Mouse (Mus musculus): ENCODE measurements at regions not wholly inside any gene's neighbourhood (a gene's known extent, or its start where the extent isn't known, plus 50 kb on each side); places are given as distances from the start of the nearest gene placed in this dataset.
A peak's percentile ranks its signal among the peaks of the same experiment; 100 is the strongest.
"Not testable (repeated sequence)": the region's sequence is repeated elsewhere in the genome, so short reads cannot be mapped to it uniquely, and the experiment has no call there.

DNA sequence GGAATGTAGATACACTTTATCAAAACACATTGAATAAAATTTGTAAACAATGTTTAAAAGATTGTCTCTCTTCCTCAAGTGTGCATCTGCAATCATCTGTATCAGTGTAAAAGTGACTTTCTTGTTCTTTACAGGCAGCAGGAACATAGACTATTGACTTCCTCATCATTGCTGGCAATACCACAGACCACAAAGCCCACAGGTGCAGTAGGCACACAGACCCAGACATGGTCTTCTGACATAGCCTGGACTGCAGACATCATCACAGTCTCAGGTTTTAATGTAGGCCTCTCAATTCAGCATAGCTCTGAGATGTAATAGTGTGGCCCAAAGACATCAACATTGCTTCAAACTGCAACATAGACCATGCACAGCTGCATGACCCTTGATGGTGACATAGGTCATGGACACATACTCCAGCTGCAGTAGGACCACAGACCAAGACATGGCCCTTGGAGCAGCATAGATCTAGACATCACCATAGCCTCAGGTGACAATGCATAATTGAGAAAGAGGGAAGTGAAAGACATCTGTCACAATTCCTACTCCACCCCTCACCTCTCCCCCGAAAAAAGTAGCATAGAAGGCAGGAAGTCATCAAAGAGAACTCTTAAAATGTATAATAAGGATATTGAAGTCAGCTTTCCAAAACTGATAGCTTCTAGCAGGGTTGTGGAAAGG, 74.1 kb upstream of the Speer2 start:
- DNase-seq (ENCODE audit: low read depth, low spot score): no peak

DNA sequence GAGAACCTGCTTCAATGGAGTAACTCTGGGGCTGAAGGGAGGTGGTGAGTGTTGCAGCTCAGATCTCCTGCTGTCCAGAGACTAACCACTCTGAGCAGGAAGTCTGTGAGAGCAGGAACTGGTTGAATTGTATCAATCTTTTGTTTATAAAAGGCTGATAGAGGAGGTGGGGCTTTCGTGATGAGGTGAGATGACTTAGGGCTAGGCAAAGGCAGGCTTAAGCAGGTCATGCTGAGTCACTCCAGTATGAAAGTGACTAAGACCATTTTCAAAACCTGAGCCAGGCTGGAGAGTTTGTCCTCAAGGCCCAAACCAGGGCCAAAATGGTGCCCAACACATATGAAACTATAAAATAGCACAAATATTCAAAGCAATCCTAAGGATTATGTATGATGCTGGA, 80.1 kb upstream of the Speer2 start:
- DNase-seq (ENCODE audit: low read depth, low spot score): peak; percentile 38

DNA sequence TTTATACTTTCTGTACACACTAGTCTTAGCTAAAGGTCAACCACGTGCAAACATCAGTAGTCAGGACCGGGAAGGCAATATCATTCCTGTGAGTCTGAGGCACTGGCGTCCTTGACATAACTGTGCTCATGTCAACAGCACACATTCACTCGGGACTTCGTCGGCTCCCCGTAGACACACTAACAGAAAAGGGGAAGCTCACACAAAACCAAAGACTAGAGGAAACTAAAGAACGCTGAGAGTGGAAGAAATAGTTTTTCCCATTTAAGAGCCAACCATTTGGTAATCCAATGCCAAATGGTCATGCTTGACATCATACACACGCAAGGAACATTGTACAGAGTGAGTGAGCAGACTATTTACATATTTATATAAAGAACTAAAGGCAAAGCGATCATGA, 85.2 kb upstream of the Speer2 start:
- DNase-seq (ENCODE audit: low read depth, low spot score): no peak

DNA sequence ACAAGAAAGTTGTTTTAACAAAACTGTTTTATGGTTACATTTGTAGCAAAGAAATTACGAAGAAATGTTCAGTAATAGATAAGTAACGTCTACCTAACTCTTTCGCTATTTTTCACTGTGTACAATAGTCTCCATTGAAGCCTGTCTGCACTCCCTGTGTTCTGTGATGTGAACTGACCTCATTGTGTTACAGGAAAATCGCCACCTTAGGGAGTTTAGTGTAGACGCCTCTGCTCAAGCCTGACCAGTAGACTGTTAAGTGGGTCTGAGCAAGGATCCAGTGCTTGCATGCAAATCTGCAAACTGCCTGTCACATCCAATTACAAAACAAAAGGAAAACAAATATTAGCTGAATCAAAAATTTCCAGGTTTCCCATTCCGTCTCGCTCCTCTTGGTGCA, 85.8 kb upstream of the Speer2 start:
- no peak for DNase-seq (ENCODE audit: low read depth, low spot score)

DNA sequence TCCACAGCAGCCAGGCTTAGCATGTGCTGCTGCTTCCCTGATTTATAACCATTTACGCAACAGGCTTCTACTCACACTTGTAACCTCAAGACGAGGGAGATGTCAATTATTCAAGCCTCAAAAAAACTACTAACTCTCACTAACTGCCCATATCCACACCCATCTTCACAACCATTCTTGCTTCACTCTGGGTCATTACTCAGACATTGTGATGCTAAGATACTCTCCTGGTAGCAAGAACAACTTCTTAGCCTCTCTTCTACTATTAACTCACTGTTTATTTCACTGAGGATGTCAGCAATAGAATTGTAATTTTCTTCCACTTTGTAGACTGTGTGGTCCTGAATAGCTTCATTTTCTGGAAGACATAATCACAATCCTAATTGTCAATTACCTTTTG, 88.0 kb upstream of the Speer2 start:
- peak; percentile 80 for DNase-seq (ENCODE audit: low read depth, low spot score)

DNA sequence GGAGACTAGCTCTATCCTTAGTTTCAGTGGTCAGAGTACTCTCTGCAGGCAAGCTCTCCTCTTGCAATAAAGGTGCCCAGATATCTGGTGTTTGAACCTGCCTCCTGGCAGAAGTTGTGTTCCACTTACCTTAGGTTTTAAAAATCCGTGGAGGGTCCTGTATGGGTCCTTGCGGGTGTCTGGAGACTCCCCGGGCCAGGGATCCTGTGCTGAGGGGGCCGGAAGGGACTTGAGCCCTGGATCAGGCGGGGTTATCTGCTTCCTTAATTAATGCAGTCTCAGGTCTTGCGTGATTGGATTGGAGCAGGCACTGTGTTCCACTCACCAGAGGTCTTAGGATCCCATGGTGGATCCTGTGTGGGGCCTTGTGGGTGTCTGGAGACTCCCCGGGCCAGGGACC, 103.0 kb upstream of the Speer2 start:
- not testable (repeated sequence) for DNase-seq (ENCODE audit: low read depth, low spot score)

DNA sequence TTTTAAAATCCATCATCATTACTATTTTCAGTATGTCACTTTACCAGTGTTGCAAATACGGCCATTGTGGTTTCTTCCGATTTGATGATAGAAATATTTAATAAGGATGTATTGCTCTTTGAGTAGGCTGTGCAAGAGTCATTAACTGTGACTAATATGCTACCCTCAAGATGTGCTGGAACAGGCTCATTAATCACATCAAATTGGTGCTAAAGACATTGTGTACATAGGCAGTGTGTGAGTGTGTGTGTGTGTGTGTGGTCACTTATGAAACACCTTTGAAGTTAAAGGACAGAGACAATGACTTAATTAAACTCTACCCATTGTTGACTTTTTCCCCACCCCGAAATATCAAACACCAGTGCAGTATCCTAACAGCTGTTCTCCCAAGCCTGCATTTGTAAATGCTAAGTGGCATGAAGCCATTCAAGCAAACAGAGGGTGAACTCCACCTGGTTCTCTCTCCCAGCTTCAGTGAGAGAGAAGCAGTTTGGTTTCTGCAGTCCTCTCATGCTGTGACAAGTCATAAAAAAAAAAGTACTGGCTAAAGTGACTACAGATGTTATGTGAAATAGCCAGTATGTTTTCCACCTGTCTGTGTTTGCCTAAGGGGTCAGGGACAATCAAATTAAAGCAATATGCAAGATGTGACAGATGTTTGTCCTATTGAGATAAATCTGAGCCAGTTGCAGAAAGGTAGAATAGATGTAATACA, 116.4 kb upstream of the Speer2 start:
- no peak for DNase-seq (ENCODE audit: low read depth, low spot score)

DNA sequence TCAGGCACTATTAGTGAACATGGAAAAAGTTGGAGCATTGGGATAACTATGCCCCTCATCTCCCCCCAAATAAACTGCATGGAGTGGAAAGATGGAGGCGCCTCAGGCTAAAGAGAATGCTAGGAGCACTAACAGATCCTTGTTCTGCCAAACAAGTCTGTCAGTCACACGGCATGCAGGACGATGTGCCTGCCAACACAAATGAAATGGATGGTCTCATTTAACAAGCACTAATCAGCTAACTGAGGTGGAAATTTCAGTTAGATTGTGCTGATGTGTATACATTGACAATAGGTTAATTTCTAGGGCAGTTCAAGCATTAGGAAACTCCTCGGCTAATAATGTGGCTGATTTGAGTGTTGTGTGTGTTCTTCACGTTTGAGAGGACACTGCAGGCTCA, 120.8 kb upstream of the Speer2 start:
- DNase-seq (ENCODE audit: low read depth, low spot score): no peak

DNA sequence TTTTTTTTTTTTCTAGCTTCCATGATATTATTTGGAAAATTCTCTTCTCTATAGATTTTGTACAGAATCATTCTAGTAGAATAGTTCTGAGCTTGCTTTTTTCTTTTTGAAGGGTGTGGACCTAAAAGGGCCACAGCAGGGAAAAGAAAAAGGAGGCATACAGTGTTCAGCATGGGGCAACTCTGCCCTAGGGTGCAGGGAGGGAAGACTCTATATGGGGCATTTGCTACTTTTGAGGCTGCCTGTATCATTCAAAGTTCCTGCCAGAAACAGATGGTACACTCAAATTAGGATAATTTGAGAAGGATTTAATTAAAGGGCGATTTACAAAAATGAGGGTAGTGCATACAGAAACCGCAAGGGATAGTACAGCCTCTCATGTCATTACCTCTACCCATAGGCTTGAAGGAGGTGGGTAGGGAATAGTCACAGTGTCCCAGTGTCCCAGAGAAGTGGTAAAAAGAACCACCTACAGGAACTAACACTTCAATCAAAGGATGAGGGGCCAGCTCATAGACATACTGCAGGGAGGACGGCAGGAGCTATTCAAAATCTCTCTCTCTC, 128.4 kb upstream of the Speer2 start:
- no peak for DNase-seq (ENCODE audit: low read depth, low spot score)

DNA sequence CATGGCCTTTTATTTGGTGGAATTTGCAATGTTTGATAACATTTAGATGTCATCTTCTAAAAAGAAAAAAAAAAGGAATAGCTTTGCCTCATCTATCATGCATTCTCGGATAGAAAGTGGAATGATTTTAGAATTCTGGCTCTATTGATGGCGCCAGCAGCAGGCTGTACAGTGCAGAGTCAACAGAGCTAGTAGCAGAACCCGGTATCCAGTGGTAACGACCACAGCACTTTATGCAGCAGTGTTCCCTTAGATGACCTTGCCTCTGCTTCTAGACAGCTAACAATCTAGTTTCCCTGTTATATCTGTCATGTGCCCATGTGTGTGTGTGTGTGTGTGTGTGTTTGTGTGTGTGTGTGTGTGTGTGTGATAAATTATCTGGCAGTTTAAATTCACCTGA, 129.2 kb upstream of the Speer2 start:
- DNase-seq (ENCODE audit: low read depth, low spot score): no peak

DNA sequence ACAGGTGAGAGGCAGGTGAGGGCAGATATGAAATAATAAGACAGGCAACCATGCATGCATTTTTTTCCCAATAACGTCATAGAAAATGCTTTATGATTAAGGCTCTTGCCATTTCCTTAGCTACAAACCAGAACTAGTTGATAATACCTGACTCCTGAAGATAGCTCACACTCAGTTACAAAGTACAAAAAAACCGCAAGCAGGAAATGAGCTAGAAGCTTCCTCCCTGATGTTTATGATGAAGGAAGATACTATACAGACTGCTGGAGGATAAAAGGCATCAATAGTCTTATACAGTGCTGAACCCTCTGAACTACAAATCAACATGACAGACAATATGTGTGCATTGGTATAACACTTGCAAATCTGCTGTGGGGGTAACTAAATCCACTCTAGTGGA, 143.3 kb upstream of the Speer2 start:
- no peak for DNase-seq (ENCODE audit: low read depth, low spot score)

DNA sequence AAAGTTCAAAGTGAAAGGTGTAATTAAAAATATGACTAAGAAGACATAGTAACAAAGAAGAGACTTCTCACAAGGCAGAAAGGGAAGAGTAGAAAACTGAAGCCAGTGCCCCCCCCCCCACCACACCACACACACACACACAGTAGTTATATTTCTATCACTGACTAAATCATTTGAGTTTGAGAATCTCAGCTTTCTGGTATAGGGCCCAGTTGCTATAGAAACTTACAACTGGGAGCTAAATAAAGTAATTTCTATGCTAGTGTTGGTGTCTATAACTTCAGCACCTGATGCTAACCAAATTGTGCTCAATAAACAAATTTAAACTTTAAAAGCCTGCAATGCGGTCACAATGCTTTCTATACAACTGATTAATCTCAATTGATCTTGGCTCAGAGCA, 153.4 kb upstream of the Speer2 start:
- no peak for DNase-seq (ENCODE audit: low read depth, low spot score)

DNA sequence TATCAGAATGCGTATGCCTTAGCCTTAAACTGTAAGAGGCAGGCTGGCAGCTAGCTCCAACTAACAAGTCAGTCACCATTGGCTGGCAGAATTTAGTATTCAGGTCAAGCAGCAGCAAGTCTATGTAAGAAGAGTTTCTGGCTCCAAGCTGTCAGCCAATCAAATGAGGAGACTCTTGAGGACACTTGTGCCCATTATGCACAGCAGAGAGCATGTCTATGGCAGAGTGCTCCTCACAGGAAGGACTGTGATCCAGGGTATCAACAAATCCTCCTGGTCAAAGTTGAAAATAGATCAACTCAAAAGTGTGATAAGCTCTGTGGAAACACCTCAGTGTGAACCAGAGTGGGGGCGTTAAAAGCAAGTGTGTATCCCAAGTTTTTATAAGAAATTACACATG, 156.0 kb upstream of the Speer2 start:
- DNase-seq (ENCODE audit: low read depth, low spot score): no peak

DNA sequence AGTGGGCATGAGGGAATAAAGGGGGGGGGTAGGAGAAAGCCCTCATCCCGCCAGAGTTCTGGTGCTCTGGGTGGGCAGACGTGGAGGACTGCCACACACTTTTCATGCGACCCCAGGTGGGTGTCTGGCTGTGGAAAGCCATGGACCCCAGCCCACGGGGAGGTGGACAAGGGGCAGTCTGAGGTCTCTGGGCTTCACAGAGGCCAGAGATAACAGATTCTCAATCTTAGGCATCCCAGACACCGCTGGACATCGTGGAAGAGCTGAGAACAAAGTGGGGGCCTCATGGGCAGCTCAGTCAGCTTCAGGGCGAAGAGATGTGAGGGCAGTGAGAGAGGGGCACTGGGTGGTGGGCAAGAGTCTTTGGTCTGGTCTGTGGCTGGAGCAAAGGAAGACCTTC, 157.9 kb upstream of the Speer2 start:
- DNase-seq (ENCODE audit: low read depth, low spot score): no peak

DNA sequence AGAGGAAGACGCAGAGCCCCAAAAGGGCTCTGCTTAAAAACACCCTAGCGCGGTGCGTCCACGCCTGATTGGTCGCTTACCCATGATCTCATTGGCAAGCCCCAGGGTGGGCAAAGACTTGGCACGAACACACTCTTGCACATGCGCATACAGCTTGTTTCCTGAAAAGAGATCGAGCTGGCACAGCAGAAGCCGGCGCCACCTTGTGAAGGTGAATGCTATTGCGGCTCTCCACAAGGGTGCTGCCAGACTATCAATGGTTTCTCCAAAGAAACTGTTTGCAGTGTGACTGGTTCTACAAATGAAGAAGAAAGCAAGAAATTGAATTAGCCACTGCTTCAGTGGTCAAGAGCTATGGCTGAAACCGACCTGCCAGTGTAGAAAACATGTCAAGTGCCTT, 165.1 kb upstream of the Speer2 start:
- peak; percentile 53 for DNase-seq (ENCODE audit: low read depth, low spot score)

DNA sequence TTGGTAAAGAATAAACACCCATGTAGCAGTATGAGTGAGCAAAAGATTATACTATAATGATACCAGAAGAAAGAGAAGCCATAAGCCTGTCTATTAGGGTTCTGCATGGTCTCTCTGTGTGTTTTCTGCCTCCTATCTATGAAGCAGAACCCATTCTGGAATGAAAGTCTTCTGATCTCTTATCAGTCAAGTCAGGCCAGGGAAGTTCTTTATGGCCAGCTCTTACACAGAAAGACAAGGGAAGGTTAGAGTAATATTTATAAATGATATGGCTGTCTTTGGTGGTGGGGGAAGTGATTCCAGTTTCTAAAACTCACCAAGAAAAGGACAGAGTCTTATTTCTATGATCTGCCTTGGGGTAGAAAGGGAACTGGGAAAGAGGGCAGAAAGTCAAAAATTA, 182.0 kb upstream of the Speer2 start:
- DNase-seq (ENCODE audit: low read depth, low spot score): no peak

DNA sequence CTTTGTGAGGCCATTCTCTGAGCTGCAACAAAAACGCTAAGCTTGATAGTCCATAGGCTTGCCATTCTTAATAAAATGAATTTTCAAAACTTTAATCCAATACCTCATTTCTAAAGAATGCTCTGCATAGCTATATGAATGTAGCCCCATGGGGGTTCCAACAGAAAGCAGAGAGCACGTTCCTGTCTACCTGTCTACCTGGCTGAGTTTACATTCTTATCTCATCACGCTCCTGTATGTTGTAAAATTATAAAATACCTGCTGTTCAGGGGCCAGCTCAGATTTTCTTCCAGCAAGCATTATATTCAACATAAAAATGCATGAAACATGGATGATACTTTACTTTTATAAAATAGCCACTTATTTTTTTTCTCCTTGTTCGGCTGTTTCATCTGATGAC, 182.5 kb upstream of the Speer2 start:
- DNase-seq (ENCODE audit: low read depth, low spot score): no peak

DNA sequence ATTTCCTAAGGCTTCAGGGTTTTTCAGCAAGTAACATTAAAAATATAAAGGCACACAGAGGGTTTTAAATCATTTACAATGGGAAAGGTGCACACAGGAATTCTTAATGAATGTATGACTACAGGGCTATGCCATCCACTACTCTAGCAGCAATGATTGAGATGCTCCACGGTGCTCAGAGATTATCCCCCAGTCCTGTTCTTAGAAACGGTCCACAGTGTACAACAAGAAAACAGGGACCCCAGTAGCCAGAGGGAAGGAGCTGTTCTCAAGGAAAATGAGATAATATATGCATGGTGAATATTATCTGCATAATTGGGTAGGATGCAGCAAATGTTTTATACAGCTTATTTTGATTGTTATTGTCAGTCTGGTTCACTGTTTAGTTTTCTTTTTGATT, 186.3 kb upstream of the Speer2 start:
- DNase-seq (ENCODE audit: low read depth, low spot score): no peak

DNA sequence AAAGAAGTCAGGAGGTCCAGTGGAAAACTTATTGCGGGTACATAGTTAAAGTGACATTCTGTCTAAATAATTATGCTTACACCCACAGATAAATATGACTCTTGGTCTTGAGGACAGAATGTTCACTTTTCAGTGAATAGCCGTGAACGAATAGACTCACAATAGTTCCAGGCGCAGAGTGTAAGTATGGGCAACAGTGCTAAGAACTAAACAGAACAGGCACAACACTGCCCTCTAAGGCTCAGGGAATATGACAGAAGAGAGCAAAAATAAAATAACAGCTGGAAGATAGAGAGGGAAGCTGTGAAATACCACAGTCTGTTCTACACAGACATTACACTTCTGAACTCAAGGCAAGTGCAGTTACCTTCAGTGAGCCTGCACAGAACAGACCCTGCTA, 207.9 kb upstream of the Speer2 start:
- no peak for DNase-seq (ENCODE audit: low read depth, low spot score)

DNA sequence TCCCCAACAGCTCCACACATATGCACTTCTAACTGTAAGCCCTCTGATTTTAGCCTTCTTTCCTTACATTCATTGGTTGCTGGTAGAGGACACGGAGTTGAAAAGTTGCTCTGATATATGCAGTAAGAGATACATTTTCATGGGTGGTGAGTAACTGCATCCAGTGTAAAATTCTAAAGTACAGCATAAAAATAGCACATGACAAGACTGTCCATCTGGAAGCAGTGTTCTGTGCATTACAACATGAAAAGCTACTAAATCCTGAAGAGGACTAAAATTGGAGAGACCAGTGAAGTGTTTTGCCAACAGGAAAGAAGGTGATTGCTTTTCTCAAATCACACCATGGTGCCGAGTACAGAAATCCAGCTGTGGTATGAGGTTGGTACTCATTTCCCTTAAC, 210.2 kb upstream of the Speer2 start:
- DNase-seq (ENCODE audit: low read depth, low spot score): no peak

DNA sequence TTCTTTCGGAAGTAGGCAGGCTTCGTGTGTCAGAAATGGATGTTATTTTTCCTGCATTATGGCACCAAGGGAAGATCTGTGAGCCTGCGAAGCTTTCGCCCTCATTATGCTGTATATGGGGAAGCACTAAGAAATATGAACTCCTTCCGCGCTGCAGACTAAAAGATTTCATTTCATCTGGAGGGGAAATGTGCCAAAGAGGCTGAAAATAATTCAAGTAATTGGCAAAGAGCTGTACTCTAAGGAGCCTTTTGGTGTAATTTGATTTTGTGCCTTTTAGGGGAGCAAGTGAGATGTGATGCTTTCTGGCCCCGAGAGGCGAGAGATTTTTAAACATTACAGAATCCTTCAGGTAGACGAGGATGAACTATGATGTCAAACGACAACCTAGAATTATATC, 216.0 kb upstream of the Speer2 start:
- no peak for DNase-seq (ENCODE audit: low read depth, low spot score)

DNA sequence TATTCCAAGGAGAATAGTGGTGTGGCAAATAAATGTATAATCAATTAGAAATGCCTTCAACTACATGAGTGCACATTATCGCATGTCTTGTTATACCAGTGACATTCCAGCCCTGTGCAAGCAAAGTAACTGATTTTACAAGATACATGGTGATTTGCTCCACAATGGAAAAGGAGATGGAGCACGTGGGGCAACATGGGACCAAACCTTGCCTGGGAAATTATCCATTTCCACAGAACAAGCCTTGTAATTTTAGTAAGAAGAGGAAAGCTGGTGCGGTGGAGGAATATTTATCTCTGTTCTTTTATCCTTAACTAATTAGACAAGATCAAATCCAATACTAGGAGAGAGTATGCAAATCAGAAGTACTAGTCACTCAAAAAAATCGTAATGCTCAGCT, 222.5 kb upstream of the Gbe1 start:
- DNase-seq (ENCODE audit: low read depth, low spot score): no peak

DNA sequence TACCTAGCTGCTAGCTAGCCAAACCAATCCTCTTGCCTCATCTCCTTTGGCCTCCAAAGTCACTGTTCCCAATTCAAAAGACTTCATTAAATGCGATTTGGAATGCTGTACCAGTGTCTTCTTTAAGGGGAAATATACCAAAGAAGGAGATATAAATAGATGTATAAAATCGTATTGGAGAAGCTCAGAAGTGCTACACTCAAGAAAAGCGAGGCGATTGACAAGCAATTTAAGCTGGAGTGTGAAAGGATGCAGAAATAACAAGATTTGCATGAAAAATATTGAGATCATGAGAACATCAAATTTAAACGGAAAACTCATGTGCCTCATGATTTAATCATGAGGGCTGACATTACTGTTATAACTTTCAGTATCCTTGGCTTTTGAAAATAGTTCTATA, 221.8 kb upstream of the Gbe1 start:
- DNase-seq (ENCODE audit: low read depth, low spot score): no peak

Data from ZHBTc4 (cell line).